Mouse (Mus musculus) adrenal gland, adult 8-10 months (tissue): ENCODE data around the gene Dpp6. TPM values are rescaled to one million over a fixed set of nuclear protein-coding genes. Genes with fewer than 3 reads are reported as not detected.
"Not testable (repeated sequence)": the region's sequence is repeated elsewhere in the genome, so short reads cannot be mapped to it uniquely, and the experiment has no call there.

Experiments used
- DNase-seq: peaks from one replicate; pipeline ENCODE4 v3.0.0; 2022
- total RNA-seq, 4 experiments: library from RNA; stranded (reverse); gene quantifications; 2 replicates each; pipeline ENCODE4 v1.2.4; 2022

The Dpp6 gene
- total RNA-seq, 4 experiments from 2014 or later = 11.1 to 17.1 (median 12.3) TPM

DNA sequence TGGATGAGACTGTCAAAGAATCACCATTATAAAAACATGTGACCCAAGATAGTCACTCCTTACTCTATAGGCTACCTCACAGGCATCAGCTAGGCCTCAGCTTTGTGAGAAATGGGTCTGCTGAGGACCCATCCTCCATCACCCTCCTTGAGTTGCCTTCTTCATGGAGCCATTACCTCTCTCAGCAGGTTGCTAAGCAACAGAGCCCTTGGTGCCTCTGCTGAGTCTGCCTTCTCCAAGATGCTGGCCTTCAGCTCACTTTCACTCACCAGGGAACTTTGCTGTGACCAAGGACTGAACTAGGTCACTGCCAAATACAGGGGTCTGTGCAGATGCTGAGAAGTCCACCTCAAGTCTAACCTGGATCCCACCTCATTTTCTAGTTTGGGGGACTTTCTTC, 582.1 kb downstream of the Dpp6 start:
- no peak for DNase-seq

DNA sequence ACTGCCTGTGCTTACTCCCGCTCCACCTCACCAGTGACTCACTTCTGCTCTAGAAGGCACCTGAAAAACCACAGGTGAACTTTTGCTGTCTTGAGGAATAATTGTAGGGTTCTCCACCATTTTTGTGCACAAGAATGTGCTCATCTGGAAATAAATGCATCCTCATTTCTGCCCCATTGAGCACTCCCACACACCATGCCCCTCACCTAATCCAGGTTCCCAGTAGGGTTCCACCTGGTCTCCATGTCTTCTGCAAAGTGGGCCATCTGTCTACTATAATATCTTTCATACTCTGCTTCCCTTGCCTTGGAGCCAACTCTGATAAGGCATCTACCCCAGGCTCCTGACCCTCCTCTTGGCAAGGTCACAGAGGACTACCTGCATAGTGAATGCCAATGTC, 585.6 kb downstream of the Dpp6 start:
- no peak for DNase-seq

DNA sequence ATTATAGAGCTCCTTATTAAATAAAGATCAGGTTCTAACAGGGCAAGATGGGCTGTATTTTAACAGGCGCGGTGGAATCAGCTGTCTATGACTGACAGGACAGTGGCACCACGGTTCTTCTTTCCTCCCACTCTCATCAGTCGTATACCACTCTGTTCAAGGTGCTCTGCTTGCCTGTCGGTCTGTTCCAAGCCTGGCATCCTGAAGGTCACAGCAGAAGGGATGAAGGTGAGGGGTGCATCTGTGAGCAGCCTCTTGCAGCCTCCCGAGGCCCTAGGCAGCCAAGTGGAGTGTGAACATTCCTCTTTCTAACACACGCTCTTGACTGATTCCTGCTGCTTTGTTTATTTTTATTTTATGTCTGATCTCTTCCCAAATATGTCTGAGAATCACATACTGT, 591.9 kb downstream of the Dpp6 start:
- DNase-seq = no peak

DNA sequence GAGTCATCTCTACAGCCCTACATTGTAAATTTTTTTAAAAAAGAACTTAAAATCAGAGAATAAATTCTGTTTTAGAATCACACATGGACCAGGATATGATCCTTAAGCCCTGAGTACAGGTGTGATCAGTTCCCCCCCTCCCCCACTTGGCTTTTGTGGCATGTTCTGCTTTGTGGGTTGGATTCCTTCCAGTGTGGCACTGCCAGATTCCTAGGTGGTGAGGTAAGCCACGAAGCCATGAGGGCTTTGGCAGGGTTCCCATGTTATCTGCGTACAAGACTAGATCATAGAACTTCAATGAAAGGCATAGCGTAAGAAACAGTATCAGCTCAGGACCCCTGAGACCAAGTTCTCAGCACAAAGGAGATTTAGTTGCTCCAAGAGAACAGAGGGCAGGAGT, 596.0 kb downstream of the Dpp6 start:
- DNase-seq = peak; percentile 73

DNA sequence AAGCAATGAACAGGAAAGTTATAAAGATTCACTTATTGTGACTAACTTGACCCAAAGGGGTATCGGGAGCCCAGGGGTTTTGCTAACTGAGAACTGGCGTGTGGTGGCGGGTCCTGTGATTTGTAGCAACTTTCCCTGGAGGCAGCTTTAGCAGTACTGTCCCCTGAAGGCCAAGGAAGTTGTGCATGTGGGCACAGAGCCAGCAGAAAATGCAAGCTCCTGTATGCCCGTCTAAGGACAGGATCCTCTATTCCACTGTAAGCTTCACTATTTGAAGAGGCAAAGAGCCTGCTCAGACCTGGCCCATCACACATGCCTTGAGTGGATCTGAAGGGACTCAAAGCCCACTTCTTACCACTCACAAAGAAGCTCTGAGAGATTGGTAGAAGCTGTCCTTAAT, 598.5 kb downstream of the Dpp6 start:
- no peak for DNase-seq

DNA sequence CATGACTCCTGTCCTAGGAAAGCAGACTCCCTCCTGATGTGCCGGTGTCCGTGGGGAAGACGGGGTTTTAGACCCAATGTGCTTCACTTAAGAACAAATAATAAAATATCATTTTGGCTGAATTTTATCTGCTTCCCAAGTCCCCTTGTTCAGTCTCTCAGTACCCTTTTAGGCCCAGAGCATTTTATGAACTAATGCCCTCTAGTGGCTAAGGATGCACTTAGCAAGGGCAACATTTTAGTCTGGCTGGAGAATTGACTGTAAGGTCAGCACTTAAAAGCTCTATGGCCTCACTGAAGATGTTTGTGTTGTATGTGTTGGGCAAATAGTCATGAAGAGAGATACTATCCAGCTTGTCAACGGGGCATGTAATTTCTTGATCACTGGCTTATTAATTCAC, 599.6 kb downstream of the Dpp6 start:
- DNase-seq = no peak

DNA sequence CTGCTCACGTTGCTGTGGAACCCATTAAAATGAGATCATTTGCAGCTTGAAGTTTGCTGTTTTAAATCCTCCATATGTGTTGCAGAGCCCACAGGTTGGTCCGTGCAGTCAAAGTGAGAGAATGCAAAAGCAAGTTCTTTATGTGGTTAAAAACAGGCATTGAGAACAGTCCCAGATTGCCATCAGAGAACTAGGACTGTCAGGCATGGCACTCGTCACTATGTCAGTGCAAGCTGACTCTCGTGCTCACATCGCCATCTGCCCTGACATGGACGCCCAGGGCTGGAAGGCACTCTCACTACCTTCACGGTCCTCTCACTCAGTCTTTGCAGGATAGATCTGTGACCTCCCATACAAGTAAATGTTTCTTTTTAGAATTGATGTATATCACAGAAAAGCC, 600.4 kb downstream of the Dpp6 start:
- DNase-seq = no peak

DNA sequence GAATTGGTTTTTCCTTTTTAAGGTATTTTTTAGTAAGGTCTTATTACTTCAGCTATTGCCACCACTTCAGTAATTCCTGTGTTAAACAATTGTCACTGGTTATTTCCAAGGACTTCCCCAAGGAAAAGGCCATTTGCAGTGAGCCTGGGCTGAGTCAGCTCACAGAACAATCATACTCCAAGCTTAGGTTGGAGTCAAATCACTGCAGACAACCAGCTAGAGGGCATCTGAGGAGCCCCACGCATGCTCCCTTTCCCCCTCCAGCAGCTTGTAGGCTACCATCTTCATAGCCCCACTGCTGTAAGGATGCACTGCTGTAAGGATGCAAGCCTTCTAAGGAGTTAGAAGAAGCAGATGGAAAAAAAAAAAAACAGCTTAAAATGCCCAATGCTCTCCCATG, 601.9 kb downstream of the Dpp6 start:
- peak; percentile 47 for DNase-seq

DNA sequence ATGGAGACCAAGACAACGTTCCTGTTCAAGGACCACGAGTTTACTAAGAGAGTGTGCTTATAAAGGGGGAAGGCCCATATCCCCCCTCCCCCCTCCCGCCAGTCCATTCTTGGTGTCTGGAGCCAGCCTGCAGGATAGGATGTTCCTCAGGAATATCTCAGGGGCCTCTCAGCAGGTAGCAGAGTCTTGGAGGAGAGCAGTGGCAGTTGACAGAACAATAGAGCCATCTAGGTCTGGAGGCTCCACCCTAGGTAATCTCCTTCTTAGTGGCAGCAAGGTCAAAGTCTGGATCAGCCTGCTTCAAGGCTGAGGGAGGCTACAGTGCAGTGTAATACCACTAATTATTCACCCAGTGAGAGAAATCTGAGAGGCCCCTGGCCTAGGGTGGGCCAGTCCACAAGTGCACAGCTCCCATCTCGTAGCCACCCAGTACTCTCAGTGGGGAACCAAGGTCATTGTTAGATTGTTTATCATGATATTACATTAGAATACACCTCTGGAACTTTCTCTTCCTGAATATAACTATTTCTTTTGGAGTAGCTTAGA, 604.2 kb downstream of the Dpp6 start:
- DNase-seq = no peak

DNA sequence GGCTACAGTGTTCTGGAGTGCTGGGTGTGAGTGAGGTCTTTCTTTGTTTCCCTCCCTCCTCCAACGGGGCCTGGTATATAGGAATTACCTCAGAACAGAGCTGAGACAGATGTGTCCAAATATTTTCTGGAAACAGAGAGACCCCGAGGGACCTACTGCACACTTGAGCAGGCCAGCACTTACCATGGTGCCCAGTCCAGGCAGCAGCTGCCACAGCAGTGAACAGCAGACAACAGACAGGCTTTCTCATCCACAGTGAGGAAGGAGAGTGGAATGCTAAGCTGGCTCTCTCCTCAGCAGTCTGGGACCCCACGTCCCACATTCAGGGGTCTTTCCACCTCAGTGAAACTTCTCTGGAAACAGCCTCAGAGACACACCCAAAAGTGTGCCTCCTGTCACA, 606.8 kb downstream of the Dpp6 start:
- DNase-seq = no peak

DNA sequence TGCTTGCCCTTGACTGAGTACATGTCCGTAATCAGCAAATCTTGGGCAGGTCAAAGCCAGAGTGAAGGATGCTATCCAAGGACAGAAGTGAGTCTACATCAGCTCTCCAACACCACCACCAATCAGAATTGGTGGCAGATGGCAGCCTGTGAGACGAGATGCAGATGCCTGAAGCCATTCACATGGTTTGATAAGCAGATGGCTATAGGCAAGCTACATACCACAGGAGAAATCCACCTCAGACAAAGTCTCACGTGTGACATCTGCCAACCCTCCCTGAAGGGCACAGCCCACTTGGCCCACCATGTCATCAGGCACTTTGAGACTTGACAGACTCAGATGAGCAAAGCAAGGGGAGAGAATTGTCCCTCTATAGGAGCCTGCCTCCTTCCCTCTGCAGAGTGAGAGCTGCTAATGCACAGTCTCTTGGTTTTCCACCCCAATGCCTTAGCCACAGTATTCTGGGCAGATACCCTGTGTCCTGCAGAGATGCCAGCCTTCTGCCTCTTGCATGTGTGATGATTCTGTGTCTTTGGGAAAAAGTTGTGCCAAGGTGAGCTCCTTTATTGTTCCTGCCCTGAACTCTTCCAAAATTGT, 607.6 kb downstream of the Dpp6 start:
- peak; percentile 23 for DNase-seq

DNA sequence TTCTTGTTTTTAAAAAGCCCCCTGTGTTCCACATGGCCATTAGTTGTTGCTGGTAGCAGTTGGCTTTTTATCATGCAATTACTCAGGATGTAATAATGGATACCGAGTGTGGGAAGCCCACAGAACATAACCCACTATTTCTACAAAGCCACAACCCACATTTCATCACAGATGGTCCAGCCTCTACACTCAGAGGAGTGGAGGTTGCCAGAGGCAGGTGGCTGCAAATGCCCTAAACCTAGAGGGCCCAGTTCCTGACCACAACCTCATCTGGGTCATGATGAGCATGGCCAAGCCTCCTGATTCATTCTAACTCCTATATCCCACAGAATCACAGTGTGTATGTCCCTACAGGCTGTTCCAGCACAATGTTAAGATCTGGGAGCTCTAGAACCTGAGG, 609.2 kb downstream of the Dpp6 start:
- DNase-seq = no peak

DNA sequence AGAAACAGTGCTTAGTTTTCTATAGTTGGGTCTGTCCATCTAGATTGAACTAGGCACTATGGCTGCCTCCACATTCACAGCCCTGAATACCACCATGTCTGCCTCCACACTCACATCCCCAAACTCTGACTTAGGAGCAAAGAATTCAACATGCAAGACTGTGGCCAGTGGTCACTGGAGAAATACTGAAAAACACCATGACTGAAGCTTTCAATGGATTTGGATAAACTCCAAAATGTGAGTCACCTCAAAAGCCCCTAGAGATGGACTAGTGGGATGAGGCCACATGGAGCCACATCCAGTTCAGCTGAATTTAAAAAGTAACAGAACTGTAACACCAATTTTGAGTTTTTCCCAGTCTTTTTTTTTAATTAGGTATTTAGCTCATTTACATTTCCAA, 616.6 kb downstream of the Dpp6 start:
- DNase-seq = no peak

DNA sequence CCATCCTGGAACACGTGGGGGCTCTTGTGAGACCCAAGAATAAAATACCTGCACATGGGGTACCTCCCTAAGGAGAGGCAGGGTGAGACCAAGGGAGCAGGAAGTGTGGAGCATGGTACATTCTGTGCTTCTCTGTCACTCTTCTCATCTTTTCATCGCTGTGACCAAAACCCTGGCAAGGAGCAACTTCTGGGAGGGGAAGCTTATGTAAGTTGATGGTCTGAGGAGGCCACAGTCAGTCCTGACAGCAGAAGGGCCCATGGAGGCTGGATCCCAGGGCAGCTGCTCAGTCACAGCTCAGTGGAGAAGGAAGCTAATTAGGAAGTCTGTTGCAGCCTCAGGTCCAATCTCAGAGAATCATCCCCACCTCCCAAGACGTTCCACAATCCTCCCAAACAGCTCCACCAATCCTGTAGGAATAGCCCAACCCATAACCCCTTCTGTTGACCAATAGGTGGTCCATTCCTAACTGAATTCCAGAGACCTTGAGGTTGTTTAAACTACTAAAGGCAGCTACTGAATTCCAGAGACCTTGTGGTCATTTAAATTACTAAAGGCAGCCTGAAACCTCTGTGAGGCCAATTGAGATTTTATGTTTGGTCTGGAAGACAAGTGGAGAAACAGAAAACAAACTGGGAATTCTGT, 636.3 kb downstream of the Dpp6 start:
- DNase-seq = no peak

DNA sequence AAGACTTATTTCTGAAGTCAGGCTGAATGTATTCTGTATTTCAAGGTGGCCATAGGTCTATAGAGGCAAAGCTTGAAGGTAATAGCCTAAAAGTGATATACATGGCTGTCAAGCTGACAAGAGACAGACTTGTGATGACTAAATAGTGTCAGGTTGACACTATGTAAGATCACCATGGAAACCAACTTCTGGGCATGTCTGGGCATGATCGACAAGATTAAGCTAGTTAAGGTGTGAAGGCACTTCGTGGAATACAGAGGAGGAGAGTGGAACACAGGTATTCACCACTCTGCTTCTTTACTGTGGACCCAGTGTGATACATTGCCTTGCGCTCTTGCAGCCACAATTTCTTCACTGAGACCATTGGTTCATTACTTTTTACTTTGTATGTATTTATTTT, 637.4 kb downstream of the Dpp6 start:
- DNase-seq = no peak

DNA sequence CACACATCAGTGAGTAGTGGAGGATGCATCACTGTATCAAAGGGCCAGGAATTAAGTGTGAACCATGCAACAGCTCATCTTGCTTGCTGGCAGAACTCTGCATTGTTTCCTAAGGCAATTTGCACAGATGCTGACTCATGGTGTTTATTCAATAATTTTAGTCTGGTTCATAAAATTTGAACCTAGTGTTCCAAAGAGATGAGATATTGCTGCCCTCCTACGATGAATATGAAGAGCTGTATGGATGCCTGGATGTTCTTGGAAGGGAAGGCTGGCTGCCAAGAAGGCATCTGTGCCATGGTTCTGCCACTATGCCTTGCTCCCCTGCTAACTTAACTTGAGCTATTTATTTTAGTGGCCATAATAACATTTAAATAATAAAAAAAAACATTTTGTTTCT, 640.0 kb downstream of the Dpp6 start:
- no peak for DNase-seq

DNA sequence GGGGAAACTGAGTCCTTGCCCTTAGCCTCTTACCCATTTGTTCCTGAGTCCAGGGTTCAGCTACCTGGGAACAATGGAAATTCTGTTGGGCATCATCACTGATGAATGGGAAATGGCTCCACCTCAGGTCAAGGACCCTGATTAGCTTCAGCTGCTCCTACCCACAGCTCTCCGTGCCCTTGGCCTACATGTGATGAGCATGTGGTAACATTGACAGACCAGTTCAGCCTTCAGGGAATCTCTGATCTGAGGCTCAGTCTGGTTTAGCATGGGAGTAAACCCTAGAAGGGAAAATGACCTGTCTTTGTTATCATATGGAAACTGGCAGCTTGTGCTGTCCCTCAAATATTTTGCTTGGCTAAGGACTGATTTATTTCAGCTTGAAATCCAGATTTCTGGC, 640.7 kb downstream of the Dpp6 start:
- peak; percentile 56 for DNase-seq

DNA sequence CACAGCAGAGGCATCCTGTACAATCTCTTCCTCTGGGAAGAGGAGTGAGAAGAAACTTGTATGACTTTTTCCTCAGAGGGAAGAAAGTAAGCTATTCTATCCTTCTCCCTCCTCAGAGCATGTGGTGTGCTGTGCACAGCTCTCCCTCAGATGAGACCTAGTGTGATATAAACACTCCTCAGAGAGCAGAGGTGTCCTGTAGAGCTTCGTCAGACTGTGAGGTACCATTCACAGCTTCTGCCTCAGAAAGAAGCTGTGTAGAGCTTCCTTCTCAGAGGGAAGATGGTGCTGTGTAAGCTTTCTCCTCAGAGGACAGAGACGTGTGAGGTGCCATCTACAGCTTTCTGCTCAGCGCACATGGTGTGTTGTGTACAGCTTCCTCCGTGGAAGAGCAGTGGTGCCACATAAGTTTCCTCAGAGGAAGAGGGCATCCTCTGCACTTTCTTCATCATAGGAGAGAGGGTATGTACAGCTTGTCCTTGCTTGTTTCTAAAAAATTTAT, 658.0 kb downstream of the Dpp6 start:
- no peak for DNase-seq

DNA sequence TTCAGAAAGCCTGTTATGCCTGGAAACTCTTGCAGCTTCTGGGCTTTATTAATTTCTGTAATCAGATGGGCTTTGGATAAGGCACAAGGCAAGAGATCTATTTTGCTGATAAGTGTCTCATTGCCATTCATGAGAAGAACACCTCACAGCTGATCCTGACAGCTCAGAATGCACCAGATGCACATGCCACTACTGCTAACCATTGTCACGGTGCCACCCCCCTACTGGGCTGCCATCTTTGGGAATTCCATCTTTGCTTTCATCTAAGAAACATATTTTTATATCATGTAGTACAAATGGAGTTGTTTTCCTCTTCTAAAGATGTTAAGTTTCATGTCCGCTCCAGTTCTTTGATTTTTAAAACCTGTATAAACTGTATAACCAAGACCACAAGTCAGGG, 664.7 kb downstream of the Dpp6 start:
- no peak for DNase-seq

DNA sequence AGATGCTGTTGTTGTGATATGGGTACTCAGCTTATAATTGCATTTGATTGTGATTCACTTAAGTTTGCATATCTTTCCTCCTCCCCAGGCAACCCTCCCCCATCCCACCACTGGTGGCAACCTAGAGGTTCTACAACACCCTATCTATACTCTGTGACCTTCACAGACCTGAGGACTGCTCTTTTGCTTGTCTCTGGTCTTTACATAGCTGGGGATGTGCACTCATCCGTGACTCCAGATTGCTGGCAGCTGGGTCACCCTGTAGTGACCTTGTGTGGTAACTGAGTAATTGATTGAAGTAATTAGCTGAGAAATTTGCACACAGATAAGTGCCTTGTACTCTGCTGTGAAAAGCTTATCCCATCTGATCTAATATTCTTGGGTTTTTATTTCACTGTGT, 669.1 kb downstream of the Dpp6 start:
- no peak for DNase-seq

DNA sequence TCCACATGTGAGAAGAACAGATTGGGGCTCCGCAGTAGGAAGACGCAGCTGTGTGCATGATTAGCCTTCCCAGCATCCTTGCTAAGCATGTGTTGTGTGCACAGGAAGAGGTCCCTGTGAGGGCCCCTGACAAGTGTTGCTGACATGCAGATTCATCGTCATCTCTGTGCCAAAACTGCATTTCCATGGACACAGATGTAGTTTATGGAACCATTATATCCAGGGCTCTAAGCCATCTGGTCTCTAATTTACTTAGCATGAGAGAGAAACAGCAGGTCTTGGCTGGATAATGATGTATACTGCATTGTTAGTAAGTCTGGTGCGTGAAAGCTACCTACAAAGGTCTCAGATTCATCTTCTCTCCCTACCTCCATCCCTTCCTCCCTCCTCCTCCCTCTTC, 673.9 kb downstream of the Dpp6 start:
- DNase-seq = no peak

DNA sequence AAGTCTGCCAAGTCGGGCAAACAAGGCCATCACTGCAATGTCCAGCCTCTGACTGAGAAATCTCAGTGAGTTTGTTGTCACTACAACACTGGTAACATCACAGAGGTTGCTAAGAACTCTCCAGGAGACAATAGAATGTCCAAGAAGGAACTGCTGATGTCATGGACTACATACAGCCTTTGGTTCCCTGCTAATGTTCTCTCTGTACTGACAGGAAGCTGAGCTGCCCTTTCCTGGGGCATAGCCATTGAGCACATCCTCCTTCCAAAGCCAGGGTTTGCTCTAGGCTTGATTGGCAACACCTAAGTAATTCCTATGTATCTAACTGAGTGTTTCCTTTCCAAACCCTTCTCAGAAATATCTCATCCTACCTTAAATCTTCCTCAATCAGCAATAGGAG, 684.3 kb downstream of the Dpp6 start, which contains the start of gene Speer4b:
Speer4b (minus strand) TSS at position 101 of the 400 bp plus-strand sequence.
- not testable (repeated sequence) for DNase-seq

DNA sequence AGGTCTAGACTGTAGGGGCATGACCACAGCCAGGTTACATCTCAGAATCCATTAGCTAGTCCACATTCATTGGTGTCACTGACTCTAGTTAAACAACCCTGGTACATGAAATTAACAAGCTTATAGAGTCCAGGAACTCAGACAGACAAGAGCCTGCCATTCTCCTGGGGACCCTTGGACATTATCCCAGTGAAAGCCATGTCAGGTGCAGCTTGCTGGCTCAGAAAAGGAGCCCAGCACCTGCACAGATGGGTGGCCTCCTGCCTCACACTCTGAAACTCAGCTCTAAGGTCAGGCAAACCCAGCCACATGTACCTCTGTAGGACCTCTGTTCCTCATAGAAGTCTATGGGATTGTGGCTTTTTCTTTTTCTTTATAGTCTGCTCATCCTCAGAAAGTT, 701.7 kb downstream of the Dpp6 start:
- no peak for DNase-seq

DNA sequence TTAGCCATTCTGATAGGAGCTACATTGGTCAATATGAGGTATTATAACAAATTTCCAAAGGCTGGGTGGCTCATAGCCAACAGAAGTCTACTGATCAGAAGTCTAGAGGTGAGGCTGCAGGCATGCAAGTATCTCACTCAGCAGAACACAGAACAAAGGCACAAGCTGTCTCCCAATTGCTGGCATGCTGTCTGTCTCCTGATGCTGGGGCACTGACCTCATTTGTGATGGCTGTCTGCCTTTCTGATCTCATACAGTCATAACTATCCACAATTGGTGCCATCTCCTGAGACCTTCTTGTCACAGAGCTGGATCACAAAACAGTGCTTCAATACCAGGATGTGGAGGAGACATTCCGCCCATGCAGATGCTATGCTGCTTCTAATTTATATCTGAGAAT, 709.9 kb downstream of the Dpp6 start:
- DNase-seq = no peak
